Mouse (Mus musculus) v-Abl transformed pro-B cells (cell line): Measurements from ENCODE around the gene Hs2st1.

ENCODE experiments used
- in situ Hi-C, 2 experiments: fragments of 400-800 bp; cut with MboI; formaldehyde crosslinking; loops; one replicate each; pipeline ENCODE4 v1.15.1; 2025; ENCODE audit not compliant: unreplicated experiment in 2 of 2

Hs2st1 gene

GRCm38 (mm10) chr3:144561511-144562250 is 8.3 kb downstream of the Hs2st1 start:
- in situ Hi-C loops: loop anchor here in 1 of 2 experiments (5.0 kb wide), 1 partner anchor 84 kb away; no protein-coding TSS in a partner anchor

- in situ Hi-C loops: no loop called here
These were observed 11.7 kb downstream of the Hs2st1 start for GRCm38 (mm10) chr3:144558274-144558673.

GRCm38 (mm10) chr3:144556625-144557324 is 13.2 kb downstream of the Hs2st1 start:
- in situ Hi-C loops: no loop called here

- in situ Hi-C loops: no loop called here
These were observed 14.8 kb downstream of the Hs2st1 start for GRCm38 (mm10) chr3:144555144-144555543.

GRCm38 (mm10) chr3:144554503-144554902 is 15.5 kb downstream of the Hs2st1 start:
- in situ Hi-C loops: no loop called here

GRCm38 (mm10) chr3:144553942-144554341 is 16.0 kb downstream of the Hs2st1 start:
- in situ Hi-C loops: no loop called here

- in situ Hi-C loops: no loop called here
These were observed 18.6 kb downstream of the Hs2st1 start for GRCm38 (mm10) chr3:144551416-144551815.

- in situ Hi-C loops: no loop called here
These were observed 19.3 kb downstream of the Hs2st1 start for GRCm38 (mm10) chr3:144550659-144551058.

GRCm38 (mm10) chr3:144550036-144550435 is 19.9 kb downstream of the Hs2st1 start:
- in situ Hi-C loops: no loop called here

GRCm38 (mm10) chr3:144548186-144548845 is 21.7 kb downstream of the Hs2st1 start:
- in situ Hi-C loops: no loop called here

GRCm38 (mm10) chr3:144546490-144546889 is 23.5 kb downstream of the Hs2st1 start:
- in situ Hi-C loops: no loop called here

GRCm38 (mm10) chr3:144545832-144546231 is 24.1 kb downstream of the Hs2st1 start:
- in situ Hi-C loops: no loop called here

GRCm38 (mm10) chr3:144545152-144545551 is 24.8 kb downstream of the Hs2st1 start:
- in situ Hi-C loops: no loop called here

- in situ Hi-C loops: no loop called here
These were observed 28.0 kb downstream of the Hs2st1 start for GRCm38 (mm10) chr3:144541906-144542438.

GRCm38 (mm10) chr3:144540805-144541204 is 29.2 kb downstream of the Hs2st1 start:
- in situ Hi-C loops: no loop called here

GRCm38 (mm10) chr3:144539051-144539450 is 30.9 kb downstream of the Hs2st1 start:
- in situ Hi-C loops: loop anchor here in 1 of 2 experiments (10.0 kb wide), 1 partner anchor 66 kb away; no protein-coding TSS in a partner anchor

GRCm38 (mm10) chr3:144537078-144537855 is 32.7 kb downstream of the Hs2st1 start:
- in situ Hi-C loops: loop anchor here in 1 of 2 experiments (10.0 kb wide), 1 partner anchor 68 kb away; no protein-coding TSS in a partner anchor

GRCm38 (mm10) chr3:144535056-144535455 is 34.9 kb downstream of the Hs2st1 start:
- in situ Hi-C loops: loop anchor here in 1 of 2 experiments (10.0 kb wide), 1 partner anchor 70 kb away; no protein-coding TSS in a partner anchor

GRCm38 (mm10) chr3:144531023-144531422 is 39.0 kb downstream of the Hs2st1 start:
- in situ Hi-C loops: loop anchor here (5.0 to 10.0 kb wide), 2 partner anchors 74 to 86 kb away; no protein-coding TSS in a partner anchor

- in situ Hi-C loops: no loop called here
These were observed 42.1 kb downstream of the Hs2st1 start for GRCm38 (mm10) chr3:144527918-144528317.
